17 mouse cellular contexts compared by ENCODE assay signal in genomic region chr5:22328431-22329359, GRCm38 (mm10). TPM values are rescaled to one million over a fixed set of nuclear protein-coding genes. Genes with fewer than 3 reads are reported as not detected.
"Had no signal": no experiment of that assay in that cellular context is flagged by ENCODE, and none has a peak within 500 bp of the region (broad histone marks: within the 10 kb centered on the region; RNA-seq: fewer than 3 reads in every experiment).

No protein-coding gene starts in this region.

- ATAC-seq: intestine, postnatal 0 days; lung, postnatal 0 days; midbrain, embryonic 15.5 days had no signal

- H3K9me3 ChIP-seq: limb, embryonic 10.5 days; midbrain, embryonic 15.5 days; stomach, embryonic 15.5 days had no signal

- H3K27me3 ChIP-seq: limb, embryonic 13.5 days; midbrain, embryonic 12.5 days; midbrain, embryonic 15.5 days; neural tube, embryonic 13.5 days; stomach, embryonic 15.5 days had no signal

- H3K4me2 ChIP-seq: limb, embryonic 13.5 days; lung, embryonic 14.5 days; midbrain, embryonic 12.5 days; midbrain, embryonic 15.5 days; neural tube, embryonic 13.5 days; stomach, embryonic 15.5 days had no signal

- H3K9ac ChIP-seq: limb, embryonic 13.5 days; lung, embryonic 14.5 days; midbrain, embryonic 12.5 days; midbrain, embryonic 15.5 days; neural tube, embryonic 13.5 days; stomach, embryonic 15.5 days had no signal

- H3K4me3 ChIP-seq: limb, embryonic 10.5 days; limb, embryonic 13.5 days; midbrain, embryonic 12.5 days; midbrain, embryonic 15.5 days; neural tube, embryonic 13.5 days; stomach, embryonic 15.5 days had no signal

- H3K36me3 ChIP-seq: limb, embryonic 10.5 days; limb, embryonic 13.5 days; midbrain, embryonic 12.5 days; midbrain, embryonic 15.5 days; neural tube, embryonic 13.5 days; stomach, embryonic 15.5 days had no signal

- H3K4me1 ChIP-seq: limb, embryonic 10.5 days; limb, embryonic 13.5 days; midbrain, embryonic 15.5 days; stomach, embryonic 15.5 days had no signal

- DNase-seq: kidney, adult 2 months; kidney, postnatal 14 days; kidney, postnatal 4 days; lung, embryonic 14.5 days; retina, postnatal 1 day; right cerebral cortex, postnatal 25 days; spleen, adult 18-20 months; thymus, postnatal 25 days had no signal

- H3K27ac ChIP-seq: limb, embryonic 10.5 days; limb, embryonic 13.5 days; macrophage; midbrain, embryonic 12.5 days; midbrain, embryonic 15.5 days; neural tube, embryonic 13.5 days; stomach, embryonic 15.5 days had no signal

RNA-seq across cellular contexts. Expression of gene Reln, which starts 15.8 kb away (rescaled TPM):
- polyA plus RNA-seq: macrophage had no signal
